Mouse (Mus musculus): Measurements from ENCODE around the gene Dst.

DNA sequence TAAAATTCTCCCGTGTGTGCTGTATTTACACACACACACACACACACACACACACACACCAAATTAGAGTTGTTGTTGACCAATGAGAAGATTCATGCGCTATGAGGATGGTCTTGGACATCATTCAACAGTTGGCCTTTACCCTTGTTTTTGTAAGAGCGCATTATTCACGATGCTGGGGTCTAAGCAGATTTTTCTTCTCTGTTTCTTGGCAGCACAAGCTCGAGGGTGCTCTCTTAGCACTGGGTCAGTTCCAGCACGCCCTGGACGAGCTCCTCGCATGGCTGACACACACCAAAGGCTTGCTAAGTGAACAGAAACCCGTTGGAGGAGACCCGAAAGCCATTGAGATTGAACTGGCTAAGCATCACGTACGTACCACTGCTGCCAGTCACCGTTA is 360.5 kb downstream of the Dst start:
- TF ChIP-seq POLR2A (IDR thresholded peaks at IDR 0.05; ENCODE audit: insufficient read depth, low read depth, low read length) (no peak), CTCF (IDR thresholded peaks at IDR 0.05; ENCODE audit: insufficient read depth, low read depth, low read length) (no peak)
